15 mouse cellular contexts compared by ENCODE assay signal in genomic region chr8:26298066-26298804, GRCm38 (mm10).
"Had no signal": no experiment of that assay in that cellular context is flagged by ENCODE, and none has a peak within 500 bp of the region (broad histone marks: within the 10 kb centered on the region; RNA-seq: fewer than 3 reads in every experiment).

No protein-coding gene starts in this region.

- H3K4me3 ChIP-seq: liver, embryonic 15.5 days; midbrain, embryonic 10.5 days; myocyte; neural tube, embryonic 15.5 days had no signal

- H3K9me3 ChIP-seq: liver, embryonic 15.5 days; midbrain, embryonic 10.5 days; neural tube, embryonic 15.5 days had no signal

- ATAC-seq: inflammation-experienced regulatory T-cells, adult 6 months had no signal

- H3K27ac ChIP-seq: liver, embryonic 15.5 days; midbrain, embryonic 10.5 days; neural tube, embryonic 15.5 days; stomach, postnatal 0 days had no signal

- H3K36me3 ChIP-seq: liver, embryonic 15.5 days; midbrain, embryonic 10.5 days; neural tube, embryonic 15.5 days had no signal

- DNase-seq: kidney, adult 8-10 months; kidney, postnatal 25 days; layer of hippocampus, adult 9-11 months; layer of hippocampus, postnatal 36 days; lung, adult 2 months; lung, postnatal 10 days; lung, postnatal 4 days; thymus, postnatal 4 days had no signal

- H3K4me2 ChIP-seq: liver, embryonic 11.5 days; liver, embryonic 15.5 days; neural tube, embryonic 15.5 days had no signal

- H3K9ac ChIP-seq: liver, embryonic 15.5 days; neural tube, embryonic 15.5 days had no signal

- H3K4me1 ChIP-seq: liver, embryonic 15.5 days; midbrain, embryonic 10.5 days; neural tube, embryonic 15.5 days had no signal

- H3K27me3 ChIP-seq: liver, embryonic 15.5 days had no signal
